Mouse (Mus musculus): ENCODE measurements around the gene Zrsr2. TPM values are rescaled to one million over a fixed set of nuclear protein-coding genes. Genes with fewer than 3 reads are reported as not detected.

Gene Zrsr2
- 17.8 TPM for polyA plus RNA-seq (2014; fragmentation: Illumina TruSeq; extraction: RNeasy Lipid Tissue Mini Kit (QIAGEN cat#74804); ENCODE audit: low read depth, low replicate concordance)

DNA sequence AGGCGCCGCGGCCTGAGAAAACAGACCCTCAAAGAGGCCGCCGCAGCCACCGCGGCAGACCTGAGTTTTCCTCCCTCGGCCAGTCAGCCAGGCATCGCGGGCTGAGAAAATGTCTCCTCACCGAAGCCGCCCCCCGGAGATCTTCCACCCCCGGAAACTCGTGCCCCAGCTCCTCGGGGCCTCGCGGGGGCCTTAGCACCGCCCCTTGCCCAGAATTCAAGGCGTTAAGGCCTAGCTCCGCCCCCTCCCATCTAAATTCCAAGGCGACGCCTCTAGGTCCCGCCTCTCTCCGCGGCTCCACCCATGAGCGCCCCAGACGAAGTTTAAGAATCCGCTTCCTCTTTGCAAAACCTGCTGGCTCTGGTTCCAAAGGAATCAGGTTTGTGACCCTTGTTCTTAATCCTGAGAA, at the start of gene Zrsr2:
Gene Zrsr2, minus strand, starts transcription at position 195 of the 409 bp plus-strand sequence.

DNA sequence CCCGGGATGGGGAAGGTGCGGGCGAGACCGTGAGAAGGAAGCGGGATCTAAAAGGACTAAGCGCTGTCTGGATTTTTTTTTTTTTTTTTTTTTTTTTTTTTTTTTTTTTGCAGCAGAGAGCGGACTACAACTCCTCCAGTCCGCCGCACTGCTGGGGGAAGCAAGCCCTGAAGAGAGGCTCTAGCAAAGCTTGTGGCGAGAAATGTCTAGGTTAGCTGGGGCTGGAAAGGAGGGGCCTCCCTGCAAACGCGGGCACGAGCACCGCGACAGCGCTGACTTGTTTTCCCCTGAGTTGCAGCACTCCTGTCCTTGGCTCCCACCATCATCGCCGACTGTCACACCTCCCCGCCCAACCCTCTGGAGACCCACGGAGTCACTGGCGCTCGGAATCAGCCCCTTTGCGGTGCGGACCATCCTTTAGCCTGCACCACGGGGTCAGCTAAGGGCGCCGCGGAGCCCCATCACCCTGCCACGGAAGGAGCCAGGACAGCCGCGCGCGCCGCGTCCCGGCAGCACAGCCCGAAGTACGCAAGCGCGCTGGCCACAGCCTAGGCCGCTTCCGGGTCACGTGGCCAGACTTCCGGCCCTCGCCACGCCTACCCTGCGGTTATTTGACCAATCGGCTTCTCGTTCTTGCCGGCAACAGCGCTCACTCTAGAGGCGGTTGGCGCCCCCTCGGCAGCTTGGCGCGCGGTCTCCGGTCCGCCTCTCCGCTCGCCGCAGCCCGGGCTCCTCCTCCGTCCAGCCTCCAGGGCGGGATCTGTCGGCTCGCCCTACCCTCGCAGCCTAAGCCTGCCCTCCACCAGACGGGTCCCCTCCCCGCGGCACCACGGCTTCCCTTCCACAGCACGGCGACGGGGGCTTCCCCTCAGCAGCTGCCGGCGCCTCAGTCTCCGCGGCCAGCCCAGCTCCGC, 49.9 kb downstream of the Zrsr2 start, which contains the start of gene Ap1s2:
Gene Ap1s2, plus strand, starts transcription at position 681 of the 914 bp plus-strand sequence.

Other genes with a start within 250 kb of the Zrsr2 start
- not detected for gene Rnf138rt1, start 197.3 kb downstream of the Zrsr2 start, polyA plus RNA-seq (2014; fragmentation: Illumina TruSeq; extraction: RNeasy Lipid Tissue Mini Kit (QIAGEN cat#74804); ENCODE audit: low read depth, low replicate concordance)
- gene Ap1s2, start 49.6 kb downstream of the Zrsr2 start, polyA plus RNA-seq (2014; fragmentation: Illumina TruSeq; extraction: RNeasy Lipid Tissue Mini Kit (QIAGEN cat#74804); ENCODE audit: low read depth, low replicate concordance): 31.9 TPM
- 1.4 TPM for gene Car5b, start 69.3 kb upstream of the Zrsr2 start, polyA plus RNA-seq (2014; fragmentation: Illumina TruSeq; extraction: RNeasy Lipid Tissue Mini Kit (QIAGEN cat#74804); ENCODE audit: low read depth, low replicate concordance)
- gene Siah1b, start 117.8 kb upstream of the Zrsr2 start, polyA plus RNA-seq (2014; fragmentation: Illumina TruSeq; extraction: RNeasy Lipid Tissue Mini Kit (QIAGEN cat#74804); ENCODE audit: low read depth, low replicate concordance): 4.6 TPM
- gene Cltrn, start 130.2 kb upstream of the Zrsr2 start, polyA plus RNA-seq (2014; fragmentation: Illumina TruSeq; extraction: RNeasy Lipid Tissue Mini Kit (QIAGEN cat#74804); ENCODE audit: low read depth, low replicate concordance): not detected
- 1.7 TPM for gene Ace2, start 180.7 kb upstream of the Zrsr2 start, polyA plus RNA-seq (2014; fragmentation: Illumina TruSeq; extraction: RNeasy Lipid Tissue Mini Kit (QIAGEN cat#74804); ENCODE audit: low read depth, low replicate concordance)

All from heart, adult 10 weeks (tissue).